Mouse (Mus musculus): ENCODE results near the gene Ddx46. TPM values are rescaled to one million over a fixed set of nuclear protein-coding genes. Genes with fewer than 3 reads are reported as not detected.
"Not testable (repeated sequence)": the region's sequence is repeated elsewhere in the genome, so short reads cannot be mapped to it uniquely, and the experiment has no call there.

The Ddx46 gene
- polyA plus RNA-seq, 1 experiment, result 13.0 TPM

GRCm38 (mm10) chr13:55693243-55693721 is 58.5 kb downstream of the Ddx46 start:
- no peaks in the 10 kb centered on the region for H3K27me3 ChIP-seq (replicated peaks; ENCODE audit: control insufficient read depth, insufficient read depth, low read length)
- peak overlapping the region; percentile 82 for H3K27ac ChIP-seq (ENCODE audit: insufficient read depth, low read depth, low read length)
- TF ChIP-seq CTCF (conservative IDR thresholded peaks at IDR 0.05; ENCODE audit: insufficient read depth, insufficient read length, low read depth, low read length), result no peak
- H3K4me1 ChIP-seq (ENCODE audit: control insufficient read depth, insufficient read depth, low read length), result peaks cover 11% of the 10 kb centered on the region; the same call in 1 of the 2 replicates
- under 1% methylated on average over 68 of the region's 70 CpGs for WGBS
- no peaks in the 10 kb centered on the region for H3K36me3 ChIP-seq (ENCODE audit: control insufficient read depth, insufficient read depth, low read length)
- DNase-seq, result no peak
- H3K4me3 ChIP-seq (ENCODE audit: insufficient read depth, low read depth, low read length), result peak overlapping the region; percentile 95

GRCm38 (mm10) chr13:55694110-55694509 is 59.3 kb downstream of the Ddx46 start:
- Histone ChIP-seq H3K27me3 (replicated peaks; ENCODE audit: control insufficient read depth, insufficient read depth, low read length) (no peaks in the 10 kb centered on the region), H3K36me3 (ENCODE audit: control insufficient read depth, insufficient read depth, low read length) (no peaks in the 10 kb centered on the region), H3K4me1 (ENCODE audit: control insufficient read depth, insufficient read depth, low read length) (peaks cover 11% of the 10 kb centered on the region; the same call in 1 of the 2 replicates), H3K4me3 (ENCODE audit: insufficient read depth, low read depth, low read length) (peak overlapping the region; percentile 32), H3K27ac (ENCODE audit: insufficient read depth, low read depth, low read length) (no peak overlapping the region)
- peak; percentile 38 for DNase-seq
- WGBS, result 2% methylated on average over 8 of the region's 8 CpGs
- TF ChIP-seq CTCF (conservative IDR thresholded peaks at IDR 0.05; ENCODE audit: insufficient read depth, insufficient read length, low read depth, low read length) (no peak), POLR2A (IDR thresholded peaks at IDR 0.05; ENCODE audit: low read depth, low read length) (no peak)

GRCm38 (mm10) chr13:55695989-55696388 is 61.2 kb downstream of the Ddx46 start:
- H3K4me3 ChIP-seq (ENCODE audit: insufficient read depth, low read depth, low read length); H3K27ac ChIP-seq (ENCODE audit: insufficient read depth, low read depth, low read length); H3K36me3 ChIP-seq (ENCODE audit: control insufficient read depth, insufficient read depth, low read length); H3K27me3 ChIP-seq (replicated peaks; ENCODE audit: control insufficient read depth, insufficient read depth, low read length); DNase-seq: not testable (repeated sequence)
- WGBS, result 72% methylated on average over 1 of the region's 3 CpGs
- peaks cover 11% of the 10 kb centered on the region; the same call in 1 of the 2 replicates for H3K4me1 ChIP-seq (ENCODE audit: control insufficient read depth, insufficient read depth, low read length)

- WGBS, result 79% methylated on average over 4 of the region's 4 CpGs
- H3K36me3 ChIP-seq (ENCODE audit: control insufficient read depth, insufficient read depth, low read length), result peaks cover 2% of the 10 kb centered on the region
- no peaks in the 10 kb centered on the region for H3K27me3 ChIP-seq (replicated peaks; ENCODE audit: control insufficient read depth, insufficient read depth, low read length)
- no peak overlapping the region for H3K4me3 ChIP-seq (ENCODE audit: insufficient read depth, low read depth, low read length)
- no peak overlapping the region for H3K27ac ChIP-seq (ENCODE audit: insufficient read depth, low read depth, low read length)
- H3K4me1 ChIP-seq (ENCODE audit: control insufficient read depth, insufficient read depth, low read length), result no peaks in the 10 kb centered on the region
- TF ChIP-seq POLR2A (IDR thresholded peaks at IDR 0.05; ENCODE audit: low read depth, low read length) (no peak), CTCF (conservative IDR thresholded peaks at IDR 0.05; ENCODE audit: insufficient read depth, insufficient read length, low read depth, low read length) (no peak)
- DNase-seq, result no peak
These were observed 69.5 kb downstream of the Ddx46 start for GRCm38 (mm10) chr13:55704301-55704700.

- Histone ChIP-seq H3K27me3 (replicated peaks; ENCODE audit: control insufficient read depth, insufficient read depth, low read length) (no peaks in the 10 kb centered on the region), H3K27ac (ENCODE audit: insufficient read depth, low read depth, low read length) (no peak overlapping the region), H3K36me3 (ENCODE audit: control insufficient read depth, insufficient read depth, low read length) (no peaks in the 10 kb centered on the region), H3K4me1 (ENCODE audit: control insufficient read depth, insufficient read depth, low read length) (peaks cover 3% of the 10 kb centered on the region; the same call in 1 of the 2 replicates), H3K4me3 (ENCODE audit: insufficient read depth, low read depth, low read length) (no peak overlapping the region)
- WGBS, result 94% methylated on average over 3 of the region's 3 CpGs
- no peak for DNase-seq
- TF ChIP-seq CTCF (conservative IDR thresholded peaks at IDR 0.05; ENCODE audit: insufficient read depth, insufficient read length, low read depth, low read length) (no peak), POLR2A (IDR thresholded peaks at IDR 0.05; ENCODE audit: low read depth, low read length) (no peak)
These were observed 78.0 kb downstream of the Ddx46 start for GRCm38 (mm10) chr13:55712846-55713245.

- no peaks in the 10 kb centered on the region for H3K27me3 ChIP-seq (replicated peaks; ENCODE audit: control insufficient read depth, insufficient read depth, low read length)
- TF ChIP-seq POLR2A (IDR thresholded peaks at IDR 0.05; ENCODE audit: low read depth, low read length) (no peak), CTCF (conservative IDR thresholded peaks at IDR 0.05; ENCODE audit: insufficient read depth, insufficient read length, low read depth, low read length) (no peak)
- DNase-seq, result peak; percentile 93
These were observed 79.8 kb downstream of the Ddx46 start, which contains the start of gene Txndc15 for GRCm38 (mm10) chr13:55714501-55715166. Txndc15 (plus strand) TSS chr13:55714650.

GRCm38 (mm10) chr13:55715167-55715512 is 80.3 kb downstream of the Ddx46 start:
- DNase-seq, result no peak
- no peaks in the 10 kb centered on the region for H3K36me3 ChIP-seq (ENCODE audit: control insufficient read depth, insufficient read depth, low read length)
- peaks cover 3% of the 10 kb centered on the region; the same call in 1 of the 2 replicates for H3K4me1 ChIP-seq (ENCODE audit: control insufficient read depth, insufficient read depth, low read length)
- no peaks in the 10 kb centered on the region for H3K27me3 ChIP-seq (replicated peaks; ENCODE audit: control insufficient read depth, insufficient read depth, low read length)
- TF ChIP-seq POLR2A (IDR thresholded peaks at IDR 0.05; ENCODE audit: low read depth, low read length) (no peak), CTCF (conservative IDR thresholded peaks at IDR 0.05; ENCODE audit: insufficient read depth, insufficient read length, low read depth, low read length) (no peak)
- H3K27ac ChIP-seq (ENCODE audit: insufficient read depth, low read depth, low read length), result peak overlapping the region; percentile 90
- peak overlapping the region; percentile 87 for H3K4me3 ChIP-seq (ENCODE audit: insufficient read depth, low read depth, low read length)
- 2% methylated on average over 5 of the region's 5 CpGs for WGBS

More at GRCm38 (mm10) chr13:55714501-55715166, 79.8 kb downstream of the Ddx46 start, which contains the start of gene Txndc15:
- Histone ChIP-seq H3K4me1 (ENCODE audit: control insufficient read depth, insufficient read depth, low read length) (peaks cover 3% of the 10 kb centered on the region; the same call in 1 of the 2 replicates), H3K36me3 (ENCODE audit: control insufficient read depth, insufficient read depth, low read length) (no peaks in the 10 kb centered on the region), H3K4me3 (ENCODE audit: insufficient read depth, low read depth, low read length) (peak within 1 kb of the TSS; percentile 87), H3K27ac (ENCODE audit: insufficient read depth, low read depth, low read length) (peak within 1 kb of the TSS; percentile 90)
- under 1% methylated on average over 63 of the region's 63 CpGs for WGBS

Measured in kidney, adult 2 months (tissue).